Mouse (Mus musculus) bone marrow macrophage, adult 2 months (primary cell): ENCODE results near the gene Krt78. TPM values are rescaled to one million over a fixed set of nuclear protein-coding genes. Genes with fewer than 3 reads are reported as not detected.

Source experiments
- H3K27ac ChIP-seq: 2 replicates; pipeline ENCODE4 v1.5.1; 2012; ENCODE audit warnings: low read depth, low read length; ENCODE audit not compliant: insufficient read depth
- H3K4me1 ChIP-seq: 2 replicates; pipeline ENCODE4 v1.6.1; 2012; ENCODE audit warnings: low read length; ENCODE audit not compliant: control insufficient read depth, insufficient read depth
- H3K4me3 ChIP-seq: 2 replicates; pipeline ENCODE4 v1.5.1; 2012; ENCODE audit warnings: mild to moderate bottlenecking, low read length, moderate library complexity; ENCODE audit not compliant: insufficient read depth
- CTCF ChIP-seq: IDR thresholded peaks from 2 replicates; pipeline ENCODE4 v1.5.1; 2012; ENCODE audit warnings: low read depth, mild to moderate bottlenecking, low read length, moderate library complexity
- POLR2A ChIP-seq: IDR thresholded peaks from 2 replicates; pipeline ENCODE4 v1.6.1; 2012; ENCODE audit warnings: mild to moderate bottlenecking, low read depth, low read length, borderline replicate concordance
- polyA plus RNA-seq: library from polyadenylated mRNA; stranded (reverse); fragments of >200 nt; gene quantifications from 2 replicates; pipeline ENCODE4 v1.2.4, GENCODE M21; 2012; ENCODE audit not compliant: missing spikeins, insufficient read depth, insufficient read length

Gene Krt78
- polyA plus RNA-seq, 1 experiment: not detected

DNA sequence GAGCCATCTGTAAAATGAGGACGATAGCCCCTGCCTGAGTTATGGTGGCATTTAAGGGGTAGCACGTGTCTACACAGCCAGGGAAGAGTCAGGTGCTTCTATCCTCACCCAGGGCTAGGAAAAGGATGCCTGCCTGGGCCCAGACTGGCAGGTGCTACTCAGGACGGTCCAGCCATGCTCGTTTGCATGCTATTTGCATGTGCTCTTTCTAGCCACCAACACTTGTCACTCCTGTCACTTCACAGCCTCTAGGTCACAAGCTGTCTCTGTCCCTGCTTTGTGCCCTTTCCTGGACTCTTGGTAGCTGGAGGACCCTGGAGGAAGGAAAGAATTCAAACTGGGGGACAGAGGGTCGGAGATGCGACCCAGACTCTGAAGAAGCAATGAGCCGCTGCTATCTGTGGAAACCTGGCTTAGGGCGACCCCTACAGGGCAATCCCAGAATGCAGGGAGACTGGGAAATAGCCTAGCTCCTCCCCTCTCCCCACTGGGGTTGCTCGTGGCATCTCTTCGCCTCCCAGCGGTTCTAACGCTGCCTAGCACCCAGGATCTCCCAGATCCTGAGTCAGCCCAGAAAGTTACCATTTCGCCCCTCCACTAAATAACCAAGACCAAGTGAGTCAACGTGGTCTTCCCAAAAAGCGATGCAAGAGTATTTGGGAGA, 19.5 kb upstream of the Krt78 start:
- Histone ChIP-seq H3K4me3 (no peak overlapping the region), H3K27ac (no peak overlapping the region), H3K4me1 (peaks cover 39% of the 10 kb centered on the region)
- TF ChIP-seq POLR2A (no peak), CTCF (peak; percentile 92)

DNA sequence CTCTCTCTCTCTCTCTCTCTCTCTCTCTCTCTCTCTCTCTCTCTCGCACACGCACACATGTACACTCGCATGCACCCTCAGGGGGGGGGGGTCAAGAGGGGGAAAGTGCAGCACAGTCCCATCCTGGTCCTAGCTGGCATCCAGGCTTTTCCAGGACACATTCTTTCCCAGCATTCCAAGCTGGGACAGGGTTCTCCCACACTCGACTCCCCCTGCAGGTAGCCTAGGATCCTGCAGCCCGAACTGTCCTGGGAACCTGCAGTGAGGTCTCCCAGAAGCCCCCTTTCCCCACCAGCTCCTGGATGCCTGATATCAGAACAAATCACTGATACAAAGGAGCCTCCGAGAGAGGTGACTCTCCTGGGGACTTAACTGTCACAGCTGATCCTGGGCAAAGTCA, 16.4 kb upstream of the Krt78 start:
- Histone ChIP-seq H3K27ac (no peak overlapping the region), H3K4me1 (peaks cover 12% of the 10 kb centered on the region), H3K4me3 (no peak overlapping the region)
- TF ChIP-seq CTCF (peak; percentile 38), POLR2A (no peak)

DNA sequence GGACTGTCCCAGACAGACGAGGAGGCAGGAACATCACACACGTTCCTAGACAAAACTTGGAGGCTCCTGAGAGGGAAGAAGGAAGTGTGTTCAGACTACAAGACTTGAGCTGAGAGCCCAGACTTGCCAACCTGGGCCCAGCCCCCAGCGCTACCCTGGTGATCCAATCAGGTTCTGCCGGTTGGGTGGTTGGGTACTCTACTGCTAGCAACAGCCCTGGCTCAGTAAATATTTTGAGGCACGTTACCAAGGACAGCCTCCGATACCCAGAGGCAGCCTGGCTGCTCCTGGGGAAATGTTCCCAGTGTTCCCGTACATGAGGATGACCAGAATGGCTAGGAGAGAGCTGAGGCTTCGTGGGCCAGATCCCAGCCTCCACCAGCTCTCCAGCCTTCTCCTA, 12.7 kb upstream of the Krt78 start:
- no peak overlapping the region for H3K27ac ChIP-seq
- no peak overlapping the region for H3K4me3 ChIP-seq
- H3K4me1 ChIP-seq: no peaks in the 10 kb centered on the region
- TF ChIP-seq CTCF: no peak
- TF ChIP-seq POLR2A: no peak

DNA sequence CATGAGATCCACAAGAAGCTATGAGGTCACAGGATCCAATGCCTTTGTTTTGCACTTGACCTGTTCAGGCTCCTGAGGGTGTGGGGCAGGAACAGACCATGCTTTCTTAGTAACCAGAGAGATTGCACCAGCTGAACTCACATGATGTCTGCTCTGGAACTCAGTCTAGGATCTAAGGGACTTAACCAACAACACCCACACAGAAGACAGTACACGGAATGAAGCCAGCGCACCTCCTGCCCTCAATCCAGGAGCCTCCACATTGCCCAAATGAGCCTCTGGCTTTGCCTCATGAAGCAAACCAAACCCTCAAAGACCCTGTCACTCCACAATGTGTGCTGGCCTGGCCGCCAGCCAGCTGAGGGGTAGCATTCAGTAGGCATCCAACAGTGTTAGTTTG, 4.8 kb upstream of the Krt78 start:
- no peak overlapping the region for H3K27ac ChIP-seq
- TF ChIP-seq POLR2A (no peak), CTCF (no peak)

DNA sequence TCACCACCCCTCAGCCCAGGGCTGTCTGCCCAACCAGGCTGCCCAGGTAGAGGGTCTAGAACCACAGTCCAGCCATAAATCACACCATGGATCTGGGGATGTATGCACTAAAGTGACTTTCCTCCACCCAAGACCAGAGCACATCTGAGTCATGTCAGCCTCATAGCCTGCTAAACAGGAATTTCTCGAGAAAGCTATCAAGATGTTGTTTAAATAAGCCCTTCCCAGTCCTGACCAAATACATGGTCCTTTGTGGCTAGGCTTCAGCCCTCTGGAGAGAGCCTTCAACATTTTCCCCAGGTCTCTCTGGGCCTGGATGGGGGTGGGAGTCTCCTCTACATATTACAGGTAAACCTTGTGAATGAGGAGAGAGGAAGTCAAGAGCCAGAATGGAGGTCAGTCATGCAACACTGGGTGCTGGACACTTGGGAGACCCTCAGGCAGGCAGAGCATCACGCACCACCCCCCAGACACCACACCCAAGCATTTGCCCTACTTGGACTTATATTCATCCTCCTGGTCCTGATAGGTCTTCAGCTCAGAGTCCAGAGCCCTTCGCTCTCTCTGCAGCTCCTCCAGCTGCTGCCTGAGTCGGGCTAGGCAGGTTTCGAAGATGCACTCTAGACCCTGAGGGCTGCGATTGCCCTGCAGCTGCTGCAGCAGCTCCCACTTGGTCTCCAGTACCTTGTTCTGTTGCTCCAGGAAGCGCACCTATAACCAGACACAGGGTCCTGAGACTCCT, 1.2 kb downstream of the Krt78 start:
- H3K4me1 ChIP-seq: no peaks in the 10 kb centered on the region
- no peak overlapping the region for H3K4me3 ChIP-seq
- H3K27ac ChIP-seq: no peak overlapping the region
- no peak for TF ChIP-seq CTCF
- TF ChIP-seq POLR2A: no peak

More for the DNA sequence above, 4.8 kb upstream of the Krt78 start:
- no peak overlapping the region for H3K4me3 ChIP-seq
- H3K4me1 ChIP-seq: no peaks in the 10 kb centered on the region

DNA sequence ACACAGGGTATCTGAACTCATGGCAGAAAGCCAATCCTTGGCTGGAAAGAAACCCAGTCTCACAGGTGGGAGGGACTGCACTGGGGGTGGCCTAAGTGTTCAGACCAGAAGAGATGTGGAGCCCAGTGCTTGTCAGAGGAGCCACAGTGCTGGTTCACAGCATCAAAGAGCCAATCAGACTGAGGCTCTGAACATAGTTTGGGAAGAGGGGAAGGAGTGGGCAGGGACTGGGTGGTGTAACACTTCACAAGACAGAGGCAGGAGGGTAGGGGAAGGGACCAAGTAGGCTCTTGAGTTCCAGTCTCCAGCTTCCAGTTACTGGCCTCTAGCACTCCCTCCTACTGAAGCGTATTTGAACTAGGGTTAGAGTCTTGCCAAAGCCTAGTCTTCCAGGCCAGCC, 8.7 kb downstream of the Krt78 start:
- H3K27ac ChIP-seq: no peak overlapping the region
- H3K4me3 ChIP-seq: no peak overlapping the region
- TF ChIP-seq CTCF: no peak
- no peak for TF ChIP-seq POLR2A
- no peaks in the 10 kb centered on the region for H3K4me1 ChIP-seq

DNA sequence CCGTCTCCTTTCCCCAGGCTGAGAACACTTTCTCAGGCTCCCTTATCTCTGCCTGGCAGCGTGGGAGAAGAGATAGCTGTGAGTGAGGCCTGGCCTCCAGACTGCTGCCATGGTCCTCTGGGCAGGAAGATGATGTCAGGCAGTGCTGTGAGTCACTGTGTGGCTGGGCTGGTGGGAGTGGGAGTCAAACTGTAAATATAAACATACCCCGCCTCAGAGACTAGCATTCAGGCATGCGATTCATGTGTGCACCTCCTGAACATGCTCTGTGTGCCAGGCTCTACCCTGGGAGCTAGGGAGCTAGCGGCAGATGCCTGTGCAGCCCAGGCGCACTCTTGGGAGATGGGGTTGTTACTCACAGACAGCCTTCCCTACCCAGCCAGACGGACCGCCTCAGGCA, 12.1 kb downstream of the Krt78 start:
- Histone ChIP-seq H3K4me1 (no peaks in the 10 kb centered on the region), H3K4me3 (no peak overlapping the region), H3K27ac (no peak overlapping the region)
- TF ChIP-seq POLR2A: no peak
- no peak for TF ChIP-seq CTCF

DNA sequence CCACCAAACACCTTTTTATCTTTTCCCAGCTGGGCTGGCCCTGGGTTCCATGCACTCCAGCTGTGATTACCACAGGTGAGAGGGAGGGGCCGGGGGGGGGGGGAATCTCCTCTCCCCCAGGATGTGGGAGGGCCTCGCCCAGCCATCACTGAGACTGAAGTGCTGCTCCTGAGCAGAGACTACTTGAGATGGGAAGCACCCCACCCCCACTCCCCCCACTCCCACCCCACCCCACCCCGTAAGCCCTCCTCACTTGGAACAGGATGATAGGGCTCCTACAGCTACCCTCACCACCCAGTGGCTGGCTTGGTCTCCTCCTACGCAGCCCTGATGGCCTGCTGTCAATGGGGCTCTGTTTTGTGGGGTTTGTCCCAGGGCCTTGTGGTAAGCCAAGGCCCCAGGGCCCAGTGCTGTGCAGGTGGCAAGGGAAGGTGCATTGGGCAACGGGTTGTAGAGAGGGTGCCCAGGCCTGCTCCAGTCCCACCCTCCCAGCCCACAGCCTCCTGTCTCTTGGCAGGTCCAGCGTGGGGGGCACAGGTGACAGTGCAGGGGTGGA, 13.7 kb downstream of the Krt78 start, which contains the start of gene Krt79:
Gene Krt79, minus strand, starts transcription at position 51 of the 556 bp plus-strand sequence.
- TF ChIP-seq CTCF (no peak), POLR2A (no peak)
- no peak within 1 kb of the TSS for H3K27ac ChIP-seq
- no peaks in the 10 kb centered on the region for H3K4me1 ChIP-seq
- no peak within 1 kb of the TSS for H3K4me3 ChIP-seq

DNA sequence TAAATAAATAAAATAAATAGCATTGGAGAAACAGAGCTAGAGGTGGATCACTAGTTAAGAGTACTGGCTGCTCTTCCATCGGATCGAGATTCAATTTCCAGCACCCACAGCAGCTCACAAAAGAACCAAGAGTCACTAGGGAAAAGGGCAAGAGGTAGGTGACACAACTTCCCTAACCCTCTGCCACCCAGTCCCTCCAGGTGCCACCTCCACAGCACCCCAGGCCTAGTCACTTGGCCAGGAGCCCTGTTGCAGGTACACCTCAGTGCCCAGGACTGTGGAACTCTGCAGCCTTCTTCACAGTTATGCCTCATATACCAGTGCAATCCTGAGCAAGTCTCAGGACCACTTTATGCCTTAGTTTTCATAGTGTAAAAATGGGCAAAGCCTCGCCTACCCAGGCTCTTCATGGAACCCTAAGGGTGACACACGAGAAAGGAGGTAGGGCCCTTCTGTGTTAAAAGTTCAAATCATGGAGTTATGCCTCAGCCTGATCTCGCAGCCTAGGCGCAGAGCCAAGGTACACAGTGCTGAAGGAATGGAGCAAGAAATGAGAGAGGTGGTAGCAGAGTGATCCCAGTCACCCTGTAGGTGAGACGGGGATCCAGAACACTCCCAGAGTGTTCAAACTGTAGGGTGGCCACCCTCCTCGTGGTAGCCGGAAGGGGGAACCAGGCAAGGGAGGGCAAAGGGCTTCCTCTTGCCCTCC, 15.3 kb downstream of the Krt78 start:
- TF ChIP-seq CTCF (no peak), POLR2A (no peak)
- Histone ChIP-seq H3K4me3 (no peak overlapping the region), H3K27ac (no peak overlapping the region), H3K4me1 (no peaks in the 10 kb centered on the region)

DNA sequence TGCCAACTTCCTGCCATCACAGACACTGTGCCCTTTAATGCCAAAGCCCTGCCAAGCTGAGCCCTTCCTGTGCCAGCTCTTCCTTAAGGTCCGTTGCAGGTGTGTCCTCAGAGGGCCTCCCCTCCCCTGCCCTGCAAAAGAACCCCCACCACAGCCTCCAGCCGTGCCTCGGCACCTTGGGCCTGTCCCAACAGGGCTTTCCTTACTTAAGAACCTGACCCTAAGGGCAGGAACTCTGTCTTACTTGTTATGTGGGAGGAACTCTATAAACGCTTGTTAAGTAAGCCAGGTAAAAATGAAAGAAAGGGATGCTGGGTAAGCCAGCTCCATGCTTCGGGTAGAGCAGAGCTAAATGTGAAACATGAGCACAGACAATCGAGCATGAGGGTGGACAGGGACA, 21.1 kb downstream of the Krt78 start:
- no peaks in the 10 kb centered on the region for H3K4me1 ChIP-seq
- H3K27ac ChIP-seq: no peak overlapping the region
- no peak for TF ChIP-seq POLR2A
- TF ChIP-seq CTCF: no peak
- H3K4me3 ChIP-seq: no peak overlapping the region
